In the genomic region with DNA sequence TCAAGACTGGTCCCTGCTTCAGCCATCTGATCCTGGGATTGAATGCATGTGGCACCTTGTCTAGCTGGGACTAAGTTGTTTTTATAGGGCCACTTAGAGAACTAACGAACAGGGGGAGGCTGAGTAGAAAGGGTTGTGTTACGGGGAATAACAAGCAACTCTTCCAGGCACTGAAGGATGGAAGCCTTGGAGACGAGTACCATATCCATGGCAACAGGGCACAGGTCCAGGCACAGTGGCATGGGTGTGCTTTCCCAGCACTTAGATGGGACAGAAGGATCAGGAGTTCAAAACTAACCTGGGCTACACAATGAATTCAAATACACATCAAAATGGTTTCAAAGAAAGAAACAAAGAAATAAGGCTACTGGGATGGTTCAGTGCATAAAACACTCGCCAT, we compare ENCODE assay signal across 13 mouse cellular contexts. TPM values are rescaled to one million over a fixed set of nuclear protein-coding genes. Genes with fewer than 3 reads are reported as not detected.
DNase-seq lines count a peak whose midpoint lies in the region.
"Had no signal": no experiment of that assay in that cellular context is flagged by ENCODE, and none has a peak within 500 bp of the region (broad histone marks: within the 10 kb centered on the region; RNA-seq: fewer than 3 reads in every experiment).

No protein-coding gene starts in this region.

- DNase-seq in layer of hippocampus, adult 11-12 months (ENCODE audit: low spot score), result peak; percentile 46
- DNase-seq in layer of hippocampus, adult 9-10 months (ENCODE audit: low spot score), result no peak
- peak; percentile 83 for DNase-seq in right cerebral cortex, postnatal 10 days (ENCODE audit: low spot score in 2 of 2)
- no peak for DNase-seq in right cerebral cortex, postnatal 36 days (ENCODE audit: low spot score in 2 of 2)
- peak; percentile 31 to 58 for DNase-seq in layer of hippocampus, postnatal 14 days (ENCODE audit: low spot score in 2 of 2)
- DNase-seq in lung, adult 18-20 months, result no peak
- no peak for DNase-seq in testis, postnatal 14 days (ENCODE audit: low spot score)
- DNase-seq: adrenal gland, adult 2 months; embryo, embryonic 11 days; heart, postnatal 14 days; kidney, postnatal 4 days; liver, postnatal 0 days; lung, postnatal 4 days had no signal

RNA-seq across cellular contexts. Expression of a gene that starts 23.9 kb away (rescaled TPM):
- 10 to 100 TPM; 24.6 to 34.4 TPM for total RNA-seq in layer of hippocampus, postnatal 14 days (2021)

RNA-seq across cellular contexts. Expression of a gene that starts 41.5 kb away (rescaled TPM):
- total RNA-seq in layer of hippocampus, postnatal 14 days (2021), result 10 to 100 TPM; 43.7 to 45.7 TPM

Comparison
In these comparisons a context has a peak if more than half of its experiments do, and no peak if none do; other contexts are left out.
1. DNase-seq: peak in layer of hippocampus, adult 11-12 months (single experiment), right cerebral cortex, postnatal 10 days (2 of 2) and layer of hippocampus, postnatal 14 days (2 of 2); none in layer of hippocampus, adult 9-10 months (single experiment), right cerebral cortex, postnatal 36 days (0 of 2), lung, adult 18-20 months (0 of 2) and testis, postnatal 14 days (single experiment).